Mouse (Mus musculus) CH12.LX (cell line): ENCODE measurements at regions not wholly inside any gene's neighbourhood (a gene's known extent, or its start where the extent isn't known, plus 50 kb on each side); places are given as distances from the start of the nearest gene placed in this dataset.

ENCODE experiments used
- DNase-seq: peaks from one replicate; pipeline ENCODE4 v3.0.0-alpha.2; 2013; ENCODE audit errors: extremely low read depth
- H3K27ac ChIP-seq: 2 replicates; pipeline ENCODE4 v1.5.1; 2012; ENCODE audit warnings: low read depth, mild to moderate bottlenecking, control low read depth, moderate library complexity; ENCODE audit not compliant: insufficient read depth
- H3K27me3 ChIP-seq: replicated peaks from 2 replicates; pipeline ENCODE3; 2012; ENCODE audit warnings: inconsistent platforms
- H3K36me3 ChIP-seq, 2 experiments: replicated peaks in 1 of 2; 2 replicates each; pipeline versions ENCODE3 to v1.6.1; 2012; ENCODE audit warnings: inconsistent platforms in 1 of 2, low read length in 1 of 2, mild to moderate bottlenecking in 1 of 2, mixed read lengths in 1 of 2, moderate library complexity in 1 of 2; ENCODE audit not compliant: control insufficient read depth in 1 of 2, insufficient read depth in 1 of 2
- H3K4me1 ChIP-seq, 2 experiments: 2 replicates each; pipeline ENCODE4 v1.6.1; 2012; ENCODE audit warnings: inconsistent platforms in 1 of 2, moderate library complexity in 1 of 2; ENCODE audit not compliant: insufficient read depth in 2 of 2, control insufficient read depth in 1 of 2
- H3K4me2 ChIP-seq: 2 replicates; pipeline ENCODE4 v1.6.1; 2012; ENCODE audit warnings: low read depth, mild to moderate bottlenecking, control low read depth; ENCODE audit not compliant: poor library complexity, insufficient read depth, severe bottlenecking
- H3K4me3 ChIP-seq, 3 experiments: fragments of 150-350 bp in 1 of 3; sonication (generic) in 1 of 3; replicated peaks in 1 of 3; 2 replicates each; pipeline versions ENCODE3 to v1.5.1; 2011 to 2012; ENCODE audit warnings: low read depth in 2 of 3, low read length in 2 of 3, mild to moderate bottlenecking in 2 of 3, moderate library complexity in 2 of 3, control low read depth in 1 of 3, improper control_type of control experiment in 1 of 3, inconsistent platforms in 1 of 3, mixed read lengths in 1 of 3; ENCODE audit not compliant: poor library complexity in 1 of 3
- H3K79me2 ChIP-seq: replicated peaks from 2 replicates; pipeline ENCODE4 v1.6.1; 2012; ENCODE audit warnings: mild to moderate bottlenecking, moderate library complexity; ENCODE audit not compliant: control insufficient read depth, poor library complexity, insufficient read depth, severe bottlenecking; ENCODE audit errors: extremely low read depth
- H3K9ac ChIP-seq: 2 replicates; pipeline ENCODE4 v1.6.1; 2012; ENCODE audit warnings: low read depth, mild to moderate bottlenecking, control low read depth, moderate library complexity; ENCODE audit not compliant: insufficient read depth
- H3K9me3 ChIP-seq: replicated peaks from 2 replicates; pipeline ENCODE3; 2012; ENCODE audit warnings: low read length, inconsistent platforms, mixed read lengths
- BHLHE40 ChIP-seq: IDR thresholded peaks from 2 replicates; pipeline ENCODE4 v1.6.1; 2011; ENCODE audit warnings: mild to moderate bottlenecking, low read depth, low read length, improper control_type of control experiment
- CHD1 ChIP-seq: IDR thresholded peaks from 2 replicates; pipeline ENCODE4 v1.6.1; 2012; ENCODE audit warnings: low read depth, low read length, improper control_type of control experiment, inconsistent platforms
- CHD2 ChIP-seq: IDR thresholded peaks from 2 replicates; pipeline ENCODE4 v1.6.1; 2011; ENCODE audit warnings: low read length, improper control_type of control experiment
- ELF1 ChIP-seq: IDR thresholded peaks from 2 replicates; pipeline ENCODE4 v1.6.1; 2014; ENCODE audit warnings: low read depth, mild to moderate bottlenecking, inconsistent platforms, low read length, improper control_type of control experiment
- EP300 ChIP-seq: IDR thresholded peaks from 2 replicates; pipeline ENCODE4 v1.6.1; 2011; ENCODE audit warnings: low read length, improper control_type of control experiment
- GABPA ChIP-seq: IDR thresholded peaks from 2 replicates; pipeline ENCODE4 v1.6.1; 2012; ENCODE audit warnings: low read depth, low read length, improper control_type of control experiment, inconsistent platforms; ENCODE audit not compliant: insufficient replicate concordance
- IRF4 ChIP-seq: IDR thresholded peaks from 2 replicates; pipeline ENCODE4 v1.6.1; 2014; ENCODE audit warnings: low read depth, mild to moderate bottlenecking, inconsistent platforms, low read length, improper control_type of control experiment
- MAX ChIP-seq: IDR thresholded peaks from 2 replicates; pipeline ENCODE4 v1.6.1; 2011; ENCODE audit warnings: low read length, improper control_type of control experiment
- MAZ ChIP-seq: IDR thresholded peaks from 2 replicates; pipeline ENCODE4 v1.6.1; 2012; ENCODE audit warnings: low read depth, mild to moderate bottlenecking, inconsistent platforms, low read length, improper control_type of control experiment, moderate library complexity
- MEF2A ChIP-seq: IDR thresholded peaks from 2 replicates; pipeline ENCODE4 v1.6.1; 2014; ENCODE audit warnings: low read depth, mild to moderate bottlenecking, inconsistent platforms, low read length, improper control_type of control experiment, borderline replicate concordance
- MXI1 ChIP-seq: IDR thresholded peaks from 2 replicates; pipeline ENCODE4 v1.6.1; 2011; ENCODE audit warnings: mild to moderate bottlenecking, low read depth, low read length, improper control_type of control experiment
- MYC ChIP-seq: IDR thresholded peaks from 2 replicates; pipeline ENCODE4 v1.6.1; 2011; ENCODE audit warnings: low read depth, mild to moderate bottlenecking, improper control_type of control experiment, low read length
- NELFE ChIP-seq: IDR thresholded peaks from 2 replicates; pipeline ENCODE4 v1.6.1; 2011; ENCODE audit warnings: low read depth, low read length, improper control_type of control experiment
- NRF1 ChIP-seq: IDR thresholded peaks from 2 replicates; pipeline ENCODE4 v1.6.1; 2014; ENCODE audit warnings: low read depth, mild to moderate bottlenecking, inconsistent platforms, low read length, improper control_type of control experiment, moderate library complexity
- POLR2A ChIP-seq: IDR thresholded peaks from 2 replicates; pipeline ENCODE4 v1.6.1; 2011; ENCODE audit warnings: low read depth, mild to moderate bottlenecking, improper control_type of control experiment, low read length
- SIN3A ChIP-seq: IDR thresholded peaks from 2 replicates; pipeline ENCODE4 v1.6.1; 2012; ENCODE audit warnings: low read length, improper control_type of control experiment, inconsistent platforms
- TCF12 ChIP-seq: IDR thresholded peaks from 2 replicates; pipeline ENCODE4 v1.6.1; 2014; ENCODE audit warnings: low read depth, mild to moderate bottlenecking, inconsistent platforms, low read length, improper control_type of control experiment
- UBTF ChIP-seq: IDR thresholded peaks from 2 replicates; pipeline ENCODE4 v1.6.1; 2012; ENCODE audit warnings: low read depth, mild to moderate bottlenecking, inconsistent platforms, low read length, improper control_type of control experiment, moderate library complexity
- USF1 ChIP-seq: IDR thresholded peaks from 2 replicates; pipeline ENCODE4 v1.6.1; 2014; ENCODE audit warnings: low read depth, mild to moderate bottlenecking, inconsistent platforms, low read length, improper control_type of control experiment
- USF2 ChIP-seq: conservative IDR thresholded peaks from 2 replicates; pipeline ENCODE4 v1.6.1; 2011; ENCODE audit warnings: low read depth, low read length, improper control_type of control experiment
- ZKSCAN1 ChIP-seq: IDR thresholded peaks from 2 replicates; pipeline ENCODE4 v1.6.1; 2012; ENCODE audit warnings: low read depth, inconsistent platforms, low read length, improper control_type of control experiment, borderline replicate concordance
- ZMIZ1 ChIP-seq: IDR thresholded peaks from 2 replicates; pipeline ENCODE4 v1.6.1; 2012; ENCODE audit warnings: low read depth, mild to moderate bottlenecking, inconsistent platforms, low read length, improper control_type of control experiment
- dilution Hi-C: fragments of 300-500 bp; cut with MboI; formaldehyde crosslinking; loops from 2 replicates; pipeline ENCODE4 v1.14.3; 2020; ENCODE audit warnings: low sequenced_read_pairs; ENCODE audit not compliant: extremely low pct_unique_long_range_greater_than_20kb, extremely low pct_ligation_motif_present
- in situ Hi-C: fragments of 300-500 bp; cut with MboI; formaldehyde crosslinking; loops from 3 replicates; pipeline ENCODE4 v1.14.3; 2019; ENCODE audit warnings: low sequenced_read_pairs, low pct_ligation_motif_present, low pct_unique_long_range_greater_than_20kb, mixed read lengths

DNA sequence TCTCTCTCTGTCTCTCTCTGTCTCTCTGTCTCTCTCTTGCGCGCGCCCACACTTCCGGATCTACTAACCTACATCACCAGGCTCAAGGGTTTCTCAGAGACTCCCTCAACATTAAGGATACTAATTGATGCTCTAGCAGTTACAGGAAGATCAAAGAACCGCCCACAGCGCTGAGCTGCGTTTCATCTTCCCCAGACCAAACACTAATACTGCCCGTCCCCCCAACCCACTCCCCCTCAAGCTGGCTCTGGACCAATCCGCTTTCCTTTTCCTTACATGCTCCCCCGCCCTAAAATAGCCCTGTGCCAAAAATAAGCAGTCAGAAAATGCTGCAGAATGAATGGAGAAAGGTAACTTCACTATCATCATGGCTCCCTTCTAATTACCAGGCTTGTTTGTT lies 100.6 kb upstream of the Bach2 start:
- H3K9ac ChIP-seq: no peak overlapping the region
- no peaks in the 10 kb centered on the region for H3K36me3 ChIP-seq
- TF ChIP-seq NELFE (no peak), BHLHE40 (no peak), CHD2 (no peak), SIN3A (no peak), ZKSCAN1 (no peak), EP300 (no peak), GABPA (no peak), MEF2A (no peak), MXI1 (no peak), ZMIZ1 (no peak), CHD1 (no peak)
- TF ChIP-seq, all 38 proteins: peak for 0
- Histone ChIP-seq H3K9me3 (no peaks in the 10 kb centered on the region), H3K4me1 (peaks cover 0 to 8% of the 10 kb centered on the region in 2 experiments; a peak in 2 of 4 replicates), H3K4me3 (no peak overlapping the region), H3K27me3 (no peaks in the 10 kb centered on the region), H3K4me2 (no peak overlapping the region), H3K27ac (no peak overlapping the region), H3K79me2 (no peaks in the 10 kb centered on the region)
- dilution Hi-C loops: no loop called here
- no peak for DNase-seq
- in situ Hi-C loops: no loop called here

DNA sequence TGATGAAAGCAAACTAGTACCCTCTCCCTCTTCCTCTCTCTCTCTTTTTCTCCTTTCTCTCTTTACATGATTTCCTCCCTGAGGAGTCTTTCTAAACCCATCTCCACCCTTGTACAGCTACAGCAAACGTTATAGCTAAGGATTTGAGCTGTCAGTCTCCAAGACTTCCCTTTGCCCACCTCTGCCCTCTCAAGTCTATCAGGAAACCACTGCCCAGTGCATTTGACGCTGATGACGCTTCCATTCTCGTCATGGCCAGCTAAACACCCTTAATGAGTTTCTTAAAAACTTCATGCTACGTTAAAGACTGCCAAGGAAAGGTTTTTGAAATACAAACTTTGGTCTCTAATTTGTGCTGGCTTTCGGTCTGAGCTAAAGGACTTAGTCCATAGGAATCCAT lies 99.0 kb upstream of the Bach2 start:
- no peak overlapping the region for H3K9ac ChIP-seq
- no peaks in the 10 kb centered on the region for H3K36me3 ChIP-seq
- H3K4me2 ChIP-seq: no peak overlapping the region
- no peaks in the 10 kb centered on the region for H3K27me3 ChIP-seq
- H3K9me3 ChIP-seq: no peaks in the 10 kb centered on the region
- H3K4me1 ChIP-seq: peaks cover 0 to 8% of the 10 kb centered on the region in 2 experiments; a peak in 2 of 4 replicates
- no peak overlapping the region for H3K4me3 ChIP-seq
- in situ Hi-C loops: no loop called here
- H3K79me2 ChIP-seq: no peaks in the 10 kb centered on the region
- DNase-seq: no peak
- H3K27ac ChIP-seq: no peak overlapping the region
- TF ChIP-seq ZMIZ1 (no peak), IRF4 (no peak), MAX (no peak)
- dilution Hi-C loops: no loop called here

DNA sequence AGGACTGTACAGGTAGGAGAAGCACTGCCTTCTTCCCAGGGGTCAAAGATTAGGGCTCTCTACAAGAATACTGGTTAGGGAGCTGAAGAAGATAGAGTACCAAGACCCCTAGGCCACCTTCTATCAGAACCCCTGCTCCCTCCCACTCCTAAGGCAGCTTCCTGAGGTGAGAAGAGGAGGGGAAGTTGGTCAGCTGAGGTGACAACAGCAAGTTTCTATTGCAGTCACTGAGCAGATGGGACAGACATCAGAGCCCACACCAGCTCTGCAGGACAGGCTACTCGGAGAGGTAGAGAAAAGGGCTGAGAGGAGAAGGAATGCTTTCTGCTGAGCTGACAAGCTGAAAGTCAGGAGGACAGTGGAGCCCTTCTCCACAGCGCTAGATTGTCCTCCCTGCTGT lies 98.5 kb upstream of the Bach2 start:
- in situ Hi-C loops: no loop called here
- Histone ChIP-seq H3K4me3 (no peak overlapping the region), H3K9ac (no peak overlapping the region)

More for the DNA sequence above, 98.5 kb upstream of the Bach2 start:
- no peak for TF ChIP-seq IRF4
- no peak for TF ChIP-seq MYC
- TF ChIP-seq POLR2A: no peak
- TF ChIP-seq ZKSCAN1: no peak
- no peak for TF ChIP-seq MAZ
- no peak for TF ChIP-seq CHD1
- no peak for TF ChIP-seq USF2
- TF ChIP-seq SIN3A: no peak
- TF ChIP-seq USF1: no peak
- no peak for TF ChIP-seq ELF1
- TF ChIP-seq NRF1: no peak
- TF ChIP-seq EP300: no peak
- TF ChIP-seq BHLHE40: no peak
- no peak for TF ChIP-seq UBTF
- no peak for TF ChIP-seq TCF12
- TF ChIP-seq CHD2: no peak
- H3K9me3 ChIP-seq: no peaks in the 10 kb centered on the region
- peaks cover 0 to 8% of the 10 kb centered on the region in 2 experiments; a peak in 2 of 4 replicates for H3K4me1 ChIP-seq
- dilution Hi-C loops: no loop called here
- H3K36me3 ChIP-seq: no peaks in the 10 kb centered on the region
- H3K4me2 ChIP-seq: no peak overlapping the region
- H3K79me2 ChIP-seq: no peaks in the 10 kb centered on the region
- no peak for DNase-seq
- H3K27me3 ChIP-seq: no peaks in the 10 kb centered on the region
- H3K27ac ChIP-seq: no peak overlapping the region
